Mouse (Mus musculus) layer of hippocampus, postnatal 14 days (tissue): ENCODE data around the gene Sbpl. TPM values are rescaled to one million over a fixed set of nuclear protein-coding genes. Genes with fewer than 3 reads are reported as not detected.

ENCODE experiments used
- DNase-seq, 2 experiments: peaks; one replicate each; pipeline ENCODE4 v3.0.0; 2021 to 2022; ENCODE audit warnings: low spot score in 2 of 2, mixed read lengths in 1 of 2
- long read RNA-seq, 2 experiments: library from polyadenylated mRNA; stranded (forward); transcript quantifications; one replicate each; pipeline ENCODE4 v2.0.0; 2021
- total RNA-seq, 2 experiments: library from RNA; stranded (reverse); gene quantifications; 2 replicates each; pipeline ENCODE4 v1.2.3; 2021

Sbpl gene
- not detected for total RNA-seq
- long read RNA-seq, experiment 1: 0 reads
- long read RNA-seq, experiment 2: 0 reads

DNA sequence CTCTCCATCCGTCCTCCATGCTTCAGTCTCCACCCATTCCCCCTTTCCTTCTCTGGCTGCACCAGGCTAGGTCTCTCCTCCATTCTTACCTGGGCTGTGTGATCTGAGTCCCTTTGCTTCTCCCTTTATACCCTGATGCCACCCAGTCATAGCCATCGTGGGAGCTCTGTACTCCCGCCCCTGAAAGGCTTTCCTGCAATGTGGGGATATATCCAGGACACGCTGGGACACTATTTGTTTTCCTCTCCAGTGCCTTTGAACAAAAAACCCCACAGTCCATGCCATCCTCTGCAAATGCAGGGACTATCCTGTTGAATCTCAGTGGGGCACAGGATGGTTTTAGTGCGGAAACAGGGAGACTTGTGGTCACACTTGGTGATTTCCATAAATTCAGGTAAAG, at the start of gene Sbpl:
Gene Sbpl, minus strand, starts transcription at position 101 of the 400 bp plus-strand sequence.
- no peak for DNase-seq

DNA sequence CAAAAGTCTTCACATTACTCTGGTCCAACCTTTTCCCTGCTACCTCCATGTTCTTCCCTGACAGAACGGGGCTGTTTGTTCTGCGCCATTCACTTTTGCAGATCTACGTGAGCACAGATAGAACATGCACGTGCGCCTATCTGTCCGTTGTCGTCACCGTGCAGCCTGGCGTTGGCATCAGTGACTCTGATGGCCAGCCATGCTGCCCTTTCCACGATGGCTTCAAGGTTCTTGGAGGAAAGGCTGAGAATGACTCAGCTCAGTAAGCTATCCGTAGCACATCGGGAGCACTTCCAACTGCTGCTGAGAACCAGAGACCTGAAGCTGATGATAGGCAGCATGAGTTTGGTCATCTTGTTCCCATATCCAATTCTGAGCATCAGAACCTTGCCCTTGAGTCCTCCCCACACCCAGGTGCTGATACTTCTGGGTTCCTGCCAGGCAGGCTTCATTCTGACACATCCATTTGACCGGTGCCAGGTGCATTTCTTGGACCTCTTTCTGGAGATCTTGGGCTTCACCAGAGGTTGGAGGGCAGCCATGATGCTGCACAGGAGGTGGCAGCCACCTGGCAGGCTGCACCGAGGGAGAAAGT, 49.1 kb upstream of the Sbpl start:
- DNase-seq: no peak

DNA sequence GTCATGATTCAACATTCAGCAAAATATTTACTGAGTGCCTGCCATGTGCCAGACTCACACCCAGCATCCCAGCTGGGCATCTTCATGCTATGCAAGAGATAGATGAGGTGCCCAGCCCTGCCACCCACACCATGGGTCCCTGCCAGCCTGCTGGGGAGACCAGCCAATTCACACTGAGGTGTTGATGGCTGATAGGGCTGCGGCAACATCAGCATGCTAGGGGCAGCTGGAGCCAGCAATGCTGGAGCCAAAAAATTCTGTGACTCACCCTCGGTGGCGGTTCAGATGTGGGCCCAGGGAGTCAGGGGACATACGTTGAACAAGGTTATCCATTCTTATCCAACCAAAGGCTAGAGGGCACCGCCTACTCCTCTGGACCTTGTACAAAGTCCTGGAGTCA, 45.3 kb upstream of the Sbpl start:
- DNase-seq: peak; percentile 52 to 64

DNA sequence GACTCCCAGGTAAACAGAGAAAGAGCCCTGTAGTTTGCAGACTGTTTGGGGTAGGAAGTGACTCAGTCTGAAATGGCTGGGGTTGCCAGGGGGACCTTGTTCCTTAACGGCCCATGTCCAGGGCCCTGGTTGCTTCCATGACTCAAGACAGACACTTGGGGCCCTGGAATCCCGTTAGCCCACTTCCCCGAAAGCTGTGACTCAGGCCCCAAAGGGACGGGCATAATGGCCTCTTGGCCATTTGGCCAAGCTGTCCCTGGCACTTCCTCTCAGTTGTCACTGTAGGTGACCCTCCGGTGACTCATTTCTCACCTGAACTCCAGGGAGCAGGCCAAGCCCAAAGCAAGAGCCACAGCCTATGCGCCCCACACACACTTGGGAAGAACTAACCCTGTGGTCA, 43.3 kb upstream of the Sbpl start:
- no peak for DNase-seq

DNA sequence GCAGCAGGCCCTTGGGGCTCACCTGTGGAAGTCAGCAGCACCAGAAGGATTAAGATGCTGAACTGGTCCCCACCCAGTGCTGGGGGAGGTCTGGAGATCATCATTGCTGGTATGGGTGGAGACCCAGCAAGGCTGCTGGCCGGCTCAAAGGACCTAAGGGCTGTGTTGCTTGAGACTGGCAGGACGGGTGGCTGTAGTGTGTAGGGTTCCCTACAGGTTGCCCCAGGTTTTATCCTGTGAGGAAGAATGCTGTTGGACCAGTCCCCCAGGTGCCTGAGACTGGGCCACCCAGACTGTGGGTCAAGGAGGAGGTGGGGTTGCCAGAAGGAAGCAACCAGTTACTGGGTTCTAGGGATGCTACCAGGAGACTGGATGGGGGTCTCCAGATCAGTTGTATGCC, 42.8 kb upstream of the Sbpl start, which contains the start of gene Prss22:
Gene Prss22, minus strand, starts transcription at position 200 of the 400 bp plus-strand sequence.
- DNase-seq: no peak

DNA sequence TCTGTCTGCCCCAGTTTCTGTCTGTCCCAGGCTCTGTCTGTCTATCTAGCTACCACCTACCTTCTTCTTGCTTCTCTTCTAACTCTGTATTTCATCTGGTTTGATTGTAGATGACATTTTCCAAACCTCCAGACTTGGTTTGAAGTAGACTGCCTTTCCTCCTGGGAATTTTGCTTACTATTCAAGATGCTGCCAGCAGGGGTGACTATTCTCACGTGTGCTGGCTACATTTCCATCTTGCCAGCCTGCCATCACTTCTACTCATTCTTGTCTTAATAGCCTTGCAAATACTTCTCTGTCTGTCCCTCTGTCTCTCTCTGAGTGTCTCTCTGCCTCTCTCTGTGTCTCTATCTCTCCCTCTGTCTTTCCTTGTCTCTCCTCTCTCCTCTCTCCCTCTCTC, 40.3 kb upstream of the Sbpl start:
- no peak for DNase-seq

DNA sequence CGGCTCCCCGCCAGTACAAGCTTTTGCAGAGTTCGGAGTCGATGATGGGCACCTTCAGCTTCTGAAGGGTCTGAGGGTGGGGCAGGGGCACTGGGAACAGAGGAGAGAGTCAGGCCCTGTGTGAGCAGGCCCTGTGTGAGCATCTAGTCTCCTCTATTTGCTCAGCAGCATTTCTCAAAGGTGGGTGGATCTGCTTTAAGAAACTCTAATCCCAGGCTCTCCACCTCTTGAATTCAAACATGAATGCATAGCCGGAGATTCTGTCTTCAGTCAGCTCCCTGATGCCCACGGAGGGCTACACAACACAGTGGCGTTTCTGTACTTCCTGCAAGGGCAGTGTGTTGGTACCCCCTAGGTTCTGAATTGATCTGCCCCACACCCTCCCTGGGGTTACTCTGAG, 39.6 kb upstream of the Sbpl start:
- no peak for DNase-seq

DNA sequence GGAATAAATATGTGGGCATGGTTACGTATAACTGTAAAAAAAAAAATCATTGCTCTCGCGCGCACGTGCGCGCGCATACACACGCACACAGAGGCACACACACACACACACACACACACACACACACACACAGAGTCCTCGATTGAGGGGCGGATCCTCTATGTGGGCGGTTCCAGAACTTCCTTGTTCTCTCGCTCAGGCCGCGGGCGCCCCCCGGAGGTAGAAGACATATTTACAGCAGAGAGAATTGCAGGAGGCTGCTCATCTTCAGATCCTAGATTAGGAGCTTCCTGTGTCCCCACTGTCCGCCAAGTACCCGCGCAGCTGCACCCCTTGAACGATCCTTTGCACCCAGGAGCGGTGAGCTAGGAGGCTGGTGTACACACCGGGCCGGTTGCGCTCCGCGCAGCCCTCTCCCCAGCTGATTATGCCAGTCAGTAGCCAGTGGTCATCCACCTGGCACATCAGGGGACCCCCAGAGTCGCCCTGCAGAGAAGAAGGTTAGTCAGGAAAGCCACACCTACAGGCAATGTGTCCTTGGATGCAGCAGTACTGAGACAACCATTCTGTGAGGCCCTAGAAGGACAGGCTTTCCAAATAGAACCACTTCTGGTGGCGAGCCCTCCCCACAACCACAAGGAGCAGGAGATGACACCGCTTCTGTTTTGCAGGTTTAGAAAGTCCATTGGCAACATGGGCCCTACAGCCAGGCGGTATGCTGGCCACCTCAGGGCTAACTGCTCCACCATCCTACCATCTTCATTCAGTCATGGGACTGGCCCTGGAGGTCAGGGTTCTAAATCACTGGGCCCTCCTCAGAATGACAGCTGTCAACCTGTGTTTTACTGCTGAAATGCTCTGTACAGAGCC, 38.7 kb upstream of the Sbpl start:
- DNase-seq: peak; percentile 93 to 96

DNA sequence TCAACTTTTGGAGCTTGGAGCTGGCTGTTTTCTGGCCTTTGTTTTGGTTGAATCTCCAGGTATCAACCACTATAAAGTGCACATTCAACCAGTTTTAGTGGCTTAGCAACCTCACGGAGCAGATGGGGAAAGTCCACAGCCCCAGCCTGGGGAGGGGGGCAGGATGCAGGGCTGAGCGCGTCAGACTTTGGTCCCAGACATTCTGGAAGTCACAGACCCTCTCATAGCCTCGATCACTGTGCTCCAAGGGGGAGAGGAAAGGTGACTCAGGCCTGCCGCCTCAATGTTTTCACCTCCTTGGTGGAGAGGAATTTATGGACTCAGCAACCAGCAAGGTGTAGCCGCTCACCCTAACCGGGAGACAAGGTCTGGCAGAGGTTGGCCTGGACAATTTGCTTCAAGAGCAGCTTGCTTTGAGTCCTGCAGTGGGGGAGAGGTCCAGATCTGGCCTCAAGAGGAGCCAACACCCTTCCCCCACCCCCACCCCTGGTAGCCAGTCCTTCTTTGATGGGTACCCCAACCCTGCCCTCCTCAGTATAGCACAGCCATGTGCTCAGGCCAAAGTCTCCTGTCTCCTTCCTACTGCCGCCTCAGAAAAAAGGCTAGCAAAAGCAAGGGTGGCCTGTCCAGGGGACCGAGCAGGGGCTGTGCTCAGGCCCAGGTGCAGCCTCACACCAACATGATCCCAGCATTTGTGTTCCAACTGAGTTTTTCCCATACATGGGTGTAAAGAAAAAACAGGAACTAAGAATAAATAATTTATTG, 37.9 kb upstream of the Sbpl start:
- DNase-seq: no peak

DNA sequence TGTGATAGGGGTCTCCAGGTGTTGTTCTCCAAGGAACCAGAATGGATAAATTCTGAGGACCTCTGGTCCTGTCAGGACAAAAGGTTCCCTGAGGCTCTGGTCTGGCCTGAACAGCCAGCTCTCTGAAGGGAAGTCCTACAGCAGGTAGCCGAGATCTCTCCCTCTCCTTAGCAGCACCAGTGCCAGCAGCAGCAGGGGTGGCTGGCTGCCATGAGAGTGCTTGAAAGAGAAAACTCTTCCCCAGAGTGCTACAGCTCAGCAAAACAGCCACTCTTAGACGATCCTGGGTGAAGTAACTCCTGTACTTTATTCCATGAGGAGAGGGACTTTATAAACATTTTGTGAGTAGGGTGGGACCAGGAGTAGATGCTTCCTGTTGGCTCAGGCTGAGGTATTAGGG, 34.7 kb upstream of the Sbpl start:
- no peak for DNase-seq

DNA sequence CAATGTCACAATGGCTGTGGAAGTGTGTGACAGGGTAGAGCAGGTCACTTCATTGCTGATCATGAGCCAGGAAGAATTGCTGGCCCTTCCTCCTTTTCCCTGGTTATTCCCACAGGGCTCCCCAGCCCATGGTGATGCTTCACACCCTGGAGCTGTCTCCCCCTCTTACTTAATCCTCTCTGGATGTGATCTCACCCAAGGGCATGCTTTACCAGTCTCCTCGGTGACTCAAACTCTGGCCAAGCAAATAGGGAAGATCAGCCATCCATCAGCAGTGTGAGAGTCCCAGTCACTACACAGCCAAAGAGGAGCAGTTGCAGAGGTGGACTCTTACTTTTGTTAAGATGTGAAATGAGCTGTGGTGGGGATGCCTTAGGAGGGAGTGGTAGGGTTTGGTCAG, 29.9 kb upstream of the Sbpl start:
- DNase-seq: no peak

DNA sequence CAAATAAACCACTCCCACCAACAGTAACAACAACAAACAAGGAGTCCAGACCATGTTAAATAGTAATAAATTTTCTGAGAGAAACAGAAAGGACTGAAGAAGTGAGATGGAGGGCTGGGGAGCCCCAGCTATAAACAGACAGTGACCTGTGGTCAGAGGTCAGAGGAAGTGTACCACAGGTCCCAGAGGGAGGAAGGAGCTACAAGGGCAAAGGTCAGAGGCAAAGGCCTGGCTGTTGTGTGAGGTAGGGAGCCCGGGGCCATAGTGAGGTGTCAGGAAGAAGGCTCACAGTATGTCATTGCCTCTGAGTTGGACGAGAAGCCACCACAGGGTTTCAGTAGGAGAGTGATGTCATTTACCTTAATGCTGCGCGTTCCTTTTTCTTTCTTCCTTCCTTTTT, 27.8 kb upstream of the Sbpl start:
- DNase-seq: no peak

DNA sequence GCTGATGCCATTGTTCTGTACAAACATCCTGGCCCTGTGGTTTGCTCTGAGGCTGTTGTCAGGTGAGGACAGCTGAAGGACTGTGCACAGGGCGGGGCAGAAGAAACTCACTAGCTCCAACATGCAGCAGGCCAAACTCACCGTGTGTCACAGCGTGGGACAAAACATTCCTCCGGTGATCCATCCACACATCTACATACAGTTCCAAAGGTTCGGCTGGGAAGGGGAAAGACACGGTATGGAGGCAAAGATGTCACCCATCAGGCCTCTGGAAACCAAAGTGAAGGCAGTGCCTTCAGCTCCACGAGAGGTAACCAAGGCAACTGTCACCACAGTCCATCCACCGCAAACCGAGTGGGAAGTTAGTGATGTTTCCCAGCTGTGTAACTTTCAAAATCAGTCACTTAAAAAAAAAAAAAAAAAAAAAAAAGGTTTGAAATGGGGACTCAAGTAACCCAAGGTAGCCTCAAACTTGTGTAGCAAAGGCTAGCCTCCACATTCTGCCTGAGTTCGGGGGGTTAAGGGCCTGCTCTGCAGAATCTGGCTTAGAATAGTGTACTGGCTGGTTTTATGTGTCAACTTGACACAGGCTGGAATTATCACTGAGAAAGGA, 25.3 kb upstream of the Sbpl start, which contains the start of gene Prss30:
Gene Prss30, minus strand, starts transcription at position 270 of the 613 bp plus-strand sequence.
- no peak for DNase-seq

DNA sequence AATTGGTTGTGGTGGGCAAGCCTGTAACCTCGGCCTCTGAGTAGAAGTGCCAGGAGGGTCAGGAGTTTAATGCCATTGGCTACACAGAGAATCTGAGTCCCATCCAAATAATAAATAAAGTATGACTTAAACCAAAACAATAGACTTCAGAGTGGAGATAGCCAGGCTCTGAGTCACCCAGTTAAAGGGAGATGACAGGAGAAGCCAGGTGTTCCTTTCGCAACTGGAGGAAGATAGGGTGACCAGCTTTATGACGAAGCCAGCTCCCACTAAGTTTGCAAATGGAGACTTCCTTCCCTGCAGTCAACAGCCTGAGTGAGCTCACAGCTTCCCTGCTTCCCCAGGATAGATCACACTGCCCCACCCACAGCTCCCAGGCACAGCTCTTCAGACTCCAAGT, 24.4 kb upstream of the Sbpl start:
- no peak for DNase-seq

DNA sequence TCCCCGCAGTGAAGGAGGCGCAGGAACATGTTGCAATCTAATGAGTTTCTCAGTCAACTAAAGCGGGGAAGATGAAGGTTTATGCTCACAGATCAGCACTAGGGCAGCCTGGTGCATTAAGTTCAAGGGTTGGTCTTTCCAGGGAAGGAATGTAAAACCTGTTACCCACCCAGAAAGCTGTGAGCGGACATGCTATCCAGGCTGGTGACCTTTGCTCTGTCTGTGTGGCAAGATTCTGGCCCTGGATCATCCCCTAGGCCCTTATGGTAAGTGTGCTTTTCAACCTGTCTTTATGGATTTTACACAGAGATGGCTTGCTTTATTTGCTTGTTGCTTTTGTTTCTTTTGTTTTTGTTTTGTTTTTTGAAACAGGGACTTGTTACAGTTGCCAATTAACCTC, 21.6 kb upstream of the Sbpl start:
- no peak for DNase-seq

DNA sequence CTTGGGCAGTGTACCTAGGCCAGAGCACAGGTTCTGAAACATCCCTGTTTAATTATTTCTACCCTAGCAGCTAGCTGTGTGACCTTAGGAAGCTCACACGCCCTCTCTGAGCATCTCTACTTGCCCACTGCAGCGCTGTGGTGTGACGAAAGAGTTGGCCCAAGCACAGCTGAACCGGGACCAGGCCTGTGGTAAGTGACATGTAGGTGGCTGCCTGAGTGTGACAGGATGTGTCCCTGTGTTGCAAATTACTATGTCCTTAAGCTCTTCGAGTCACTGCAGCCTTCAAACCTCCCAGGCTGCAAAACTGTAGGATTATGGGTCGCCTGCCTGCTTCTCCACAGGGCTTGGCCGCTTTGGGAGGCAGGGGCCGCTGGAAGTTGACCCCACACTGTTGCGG, 16.2 kb upstream of the Sbpl start:
- DNase-seq: no peak

DNA sequence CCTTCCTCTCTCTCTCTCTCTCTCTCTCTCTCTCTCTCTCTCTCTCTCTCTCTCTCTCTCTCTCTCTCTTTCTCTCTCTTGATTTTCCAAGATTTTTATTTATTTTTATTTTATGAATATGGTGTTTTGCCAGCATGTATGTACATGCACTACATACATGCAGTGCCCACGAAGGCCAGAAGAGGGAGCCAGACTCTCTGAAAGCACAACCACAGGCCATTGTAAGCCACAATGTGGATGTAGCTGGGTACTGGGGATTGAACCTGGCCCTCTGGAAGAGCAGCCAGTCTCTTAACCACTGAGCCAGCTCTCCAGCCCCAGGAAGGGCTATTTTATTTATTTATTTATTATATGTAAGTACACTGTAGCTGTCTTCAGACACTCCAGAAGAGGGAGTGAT, 14.2 kb upstream of the Sbpl start:
- peak; percentile 56 to 73 for DNase-seq

DNA sequence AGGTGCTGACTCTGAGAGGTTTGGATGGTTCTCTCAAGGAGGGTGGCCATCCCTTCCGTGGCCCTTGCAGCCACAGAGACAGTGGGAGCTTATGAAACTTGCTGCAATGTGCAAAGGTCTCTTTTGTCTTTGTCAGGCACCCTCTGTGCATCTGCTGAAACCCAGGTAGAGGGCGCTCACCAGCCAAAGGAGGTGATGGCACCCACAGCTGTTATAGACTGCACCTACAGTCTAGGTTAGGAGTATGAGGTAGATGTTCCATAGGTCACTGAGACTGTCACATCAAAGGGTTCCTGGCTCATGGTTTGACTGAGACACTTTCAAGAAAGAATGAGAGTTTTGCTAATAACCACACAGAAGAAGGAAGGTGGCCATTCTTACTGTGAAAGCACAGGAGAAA, 13.7 kb upstream of the Sbpl start:
- no peak for DNase-seq

DNA sequence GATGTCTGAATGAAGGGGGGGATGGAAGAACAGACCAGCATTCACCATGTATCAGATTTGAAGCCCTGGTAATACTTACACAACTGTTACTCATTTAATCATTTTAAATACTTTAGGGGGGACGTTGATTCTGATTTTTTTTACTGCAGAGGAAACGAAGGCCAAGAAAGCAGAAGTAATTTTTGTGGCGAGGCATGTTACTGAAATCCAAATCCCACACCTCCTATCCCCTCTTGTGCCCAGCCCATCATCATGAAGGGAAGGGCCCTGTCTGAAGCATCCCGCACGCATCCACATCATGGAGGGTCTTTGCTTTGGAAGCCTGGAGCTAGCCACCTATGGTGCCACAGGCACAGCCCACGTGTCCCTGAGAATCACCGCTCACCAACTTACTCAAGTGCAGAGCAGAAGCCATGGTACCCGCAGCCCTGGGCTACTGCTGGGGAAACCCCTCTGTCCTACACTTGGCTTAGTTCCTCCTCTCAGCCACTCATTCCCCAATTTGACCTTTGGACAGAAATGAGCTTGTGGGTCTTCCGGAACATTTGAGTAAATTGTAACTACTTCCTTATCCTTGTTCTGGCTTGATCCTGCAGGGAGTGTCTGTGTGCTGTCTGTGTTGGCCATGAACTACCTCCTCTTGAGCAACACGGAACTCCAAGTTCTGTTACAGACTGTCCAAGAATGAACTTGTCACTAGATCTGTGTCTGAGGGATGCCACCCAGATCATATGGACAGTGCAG, 11.8 kb upstream of the Sbpl start:
- no peak for DNase-seq

DNA sequence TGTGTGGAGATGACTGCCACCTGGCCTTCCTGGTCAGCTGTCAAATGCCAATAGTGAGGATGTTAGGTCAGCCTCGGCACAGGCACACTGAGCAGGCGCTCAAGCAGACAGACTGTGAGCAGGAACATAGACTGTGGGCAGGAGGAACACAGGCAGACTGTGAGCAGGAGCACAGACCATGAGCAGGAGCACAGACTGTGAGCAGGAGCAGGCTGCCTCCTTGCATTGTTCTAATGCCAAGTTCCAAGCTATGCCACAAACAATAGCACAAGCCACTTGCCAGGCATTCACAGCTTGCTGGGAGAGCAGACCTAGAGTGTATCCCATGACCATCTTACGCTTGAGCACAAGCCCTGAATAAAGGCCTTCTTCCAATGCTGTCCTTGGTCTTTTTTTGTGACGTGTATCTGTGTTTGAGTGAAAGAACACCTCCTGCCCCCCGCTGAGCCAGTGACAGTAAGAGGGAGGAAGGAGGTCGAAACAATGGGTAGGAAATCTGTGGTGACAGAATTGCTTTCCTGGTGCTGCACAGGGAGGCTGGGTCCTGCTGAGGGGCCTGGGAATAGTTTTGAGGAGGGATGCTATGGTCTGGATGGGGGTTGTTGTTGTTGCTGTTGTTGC, 10.8 kb upstream of the Sbpl start:
- peak in 1 of 2 experiments; percentile 45 for DNase-seq
